Mouse (Mus musculus) left cerebral cortex, adult 8-10 months (tissue): ENCODE data around the gene Aida. TPM values are rescaled to one million over a fixed set of nuclear protein-coding genes. Genes with fewer than 3 reads are reported as not detected.
"Not testable (repeated sequence)": the region's sequence is repeated elsewhere in the genome, so short reads cannot be mapped to it uniquely, and the experiment has no call there.

Experiments used
- DNase-seq, 2 experiments: peaks; one replicate each; pipeline ENCODE4 v3.0.0; 2022; ENCODE audit warnings: low spot score in 2 of 2
- total RNA-seq, 4 experiments: library from RNA; stranded (reverse); gene quantifications; 2 replicates each; pipeline ENCODE4 v1.2.4; 2022

Gene Aida
- total RNA-seq, 4 experiments from 2014 or later, result 53.4 to 57.2 (median 55.8) TPM

DNA sequence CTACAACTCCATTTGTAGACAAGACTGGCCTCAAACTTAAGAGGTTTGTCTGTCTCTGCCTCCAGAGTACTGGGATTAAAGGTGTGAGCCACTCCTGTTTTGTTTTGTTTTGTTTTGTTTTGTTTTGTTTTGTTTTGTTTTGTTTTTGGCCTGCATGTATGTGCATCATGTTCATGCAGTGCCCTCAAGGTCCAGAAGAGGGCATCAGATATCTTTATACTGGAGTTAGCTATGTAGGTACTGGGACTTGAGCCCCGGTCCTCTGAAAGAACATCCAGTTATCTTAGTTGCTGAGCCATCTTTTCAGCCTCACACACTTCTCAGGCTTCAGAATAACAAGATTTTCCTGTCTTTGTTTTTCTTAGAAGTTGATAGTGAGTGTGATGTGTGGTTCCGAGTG, 19.4 kb downstream of the Aida start:
- no peak for DNase-seq

DNA sequence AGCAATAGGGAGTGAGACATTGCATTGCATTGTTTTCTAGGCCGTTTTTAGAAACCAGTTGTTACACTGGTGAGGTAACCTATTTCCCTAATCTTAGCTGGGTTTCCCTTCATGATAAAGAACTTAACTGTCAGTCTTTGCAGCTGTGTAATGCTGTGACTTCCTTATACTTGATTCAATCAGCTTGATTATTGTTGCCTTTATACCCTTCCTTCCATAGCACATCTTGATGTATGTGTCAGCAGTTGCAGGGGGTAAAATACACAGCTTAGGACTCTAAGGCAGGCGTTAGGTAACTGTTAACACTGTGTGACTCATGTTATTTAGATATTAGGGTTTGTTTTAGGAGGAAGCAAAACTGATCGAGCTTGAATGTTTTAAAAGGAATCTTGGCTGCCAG, 24.3 kb downstream of the Aida start:
- no peak for DNase-seq

DNA sequence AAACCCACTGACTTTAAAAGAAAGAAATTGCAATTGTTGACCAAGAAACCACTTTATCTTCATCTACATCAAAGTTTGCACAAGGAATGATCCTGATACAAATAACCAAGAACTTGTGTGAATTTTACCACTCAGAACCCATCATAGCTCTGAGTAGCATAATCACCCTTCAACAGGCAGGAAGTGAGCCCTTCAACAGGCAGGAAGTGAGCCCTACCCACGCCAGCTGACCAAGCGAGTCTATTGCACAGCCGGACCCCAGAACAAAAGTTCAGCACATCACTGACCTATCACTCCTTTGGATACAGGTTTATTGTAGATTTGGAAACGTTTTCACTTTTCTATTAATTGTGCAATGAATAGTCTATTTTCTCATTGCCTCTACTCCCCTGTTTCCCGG, 26.1 kb downstream of the Aida start:
- DNase-seq, result not testable (repeated sequence)

DNA sequence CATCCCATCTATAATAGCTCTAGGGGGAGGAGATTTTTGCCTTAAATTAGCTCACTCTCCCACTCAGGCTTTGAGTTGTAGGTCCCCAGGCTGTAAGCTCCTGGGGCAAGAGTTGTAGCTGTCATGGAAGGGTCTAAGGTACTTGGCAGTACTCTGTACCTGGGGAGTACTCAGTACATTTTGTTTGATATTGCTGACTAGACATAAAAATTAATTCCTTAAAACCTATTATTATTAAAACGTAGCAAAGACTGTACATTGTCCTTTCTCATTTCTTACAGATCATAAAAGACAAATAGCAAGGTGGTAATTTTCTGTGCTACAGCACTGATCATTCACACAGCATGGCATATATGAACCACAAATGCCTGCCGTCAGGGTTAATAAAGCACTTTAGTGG, 27.5 kb downstream of the Aida start:
- DNase-seq, result no peak

DNA sequence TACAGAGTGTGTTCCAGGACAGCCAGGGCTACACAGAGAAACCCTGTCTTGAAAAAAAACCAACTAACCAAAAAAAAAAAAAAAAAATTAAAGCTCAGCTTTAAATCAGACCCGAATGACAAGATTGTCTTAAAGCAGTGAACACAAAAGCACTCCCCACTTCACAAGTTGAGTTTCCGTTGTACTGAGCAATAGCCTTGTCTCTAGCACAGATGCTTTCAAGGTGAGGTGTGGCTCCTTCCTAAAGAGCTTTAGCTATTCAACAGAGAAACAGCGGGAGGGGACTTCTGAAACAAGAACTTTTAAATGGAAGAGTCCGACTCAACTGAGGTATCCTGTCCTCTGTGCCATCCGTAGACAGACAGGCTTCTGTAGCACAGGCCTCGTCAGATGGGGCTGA, 28.0 kb downstream of the Aida start:
- no peak for DNase-seq

DNA sequence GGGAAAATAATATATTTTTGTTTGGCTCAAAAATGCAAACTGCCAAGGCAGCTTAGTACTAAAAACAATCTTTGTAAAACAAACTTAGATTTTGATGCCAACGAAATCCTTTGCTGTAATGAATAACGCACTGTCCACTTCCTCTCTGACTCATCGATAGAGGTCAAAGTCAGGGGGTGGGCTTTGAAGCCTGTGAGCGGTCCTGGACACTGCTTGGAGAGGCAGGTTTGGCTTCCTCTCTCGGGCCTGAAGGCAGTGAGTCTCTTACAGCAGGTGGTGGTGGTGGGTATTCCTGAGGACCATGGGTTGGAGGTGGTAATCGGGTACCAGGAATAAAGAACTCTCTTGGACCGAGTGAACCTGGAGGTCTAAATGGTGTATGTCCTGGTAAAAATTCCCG, 30.8 kb downstream of the Aida start:
- no peak for DNase-seq

DNA sequence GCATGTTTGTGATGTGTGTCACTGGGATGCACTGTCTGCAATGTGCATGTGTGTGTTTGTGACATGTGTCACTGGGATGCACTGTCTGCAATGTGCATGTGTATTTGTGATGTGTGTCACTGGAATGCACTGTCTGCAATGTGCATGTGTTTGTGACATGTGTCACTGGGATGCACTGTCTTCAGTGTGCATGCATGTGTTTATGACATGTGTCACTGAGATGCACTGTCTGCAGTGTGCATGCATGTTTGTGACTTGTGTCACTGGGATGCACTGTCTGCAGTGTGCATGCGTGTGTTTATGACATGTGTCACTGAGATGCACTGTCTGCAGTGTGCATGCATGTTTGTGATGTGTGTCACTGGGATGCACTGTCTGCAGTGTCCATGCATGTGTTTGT, 46.5 kb downstream of the Aida start:
- not testable (repeated sequence) for DNase-seq

DNA sequence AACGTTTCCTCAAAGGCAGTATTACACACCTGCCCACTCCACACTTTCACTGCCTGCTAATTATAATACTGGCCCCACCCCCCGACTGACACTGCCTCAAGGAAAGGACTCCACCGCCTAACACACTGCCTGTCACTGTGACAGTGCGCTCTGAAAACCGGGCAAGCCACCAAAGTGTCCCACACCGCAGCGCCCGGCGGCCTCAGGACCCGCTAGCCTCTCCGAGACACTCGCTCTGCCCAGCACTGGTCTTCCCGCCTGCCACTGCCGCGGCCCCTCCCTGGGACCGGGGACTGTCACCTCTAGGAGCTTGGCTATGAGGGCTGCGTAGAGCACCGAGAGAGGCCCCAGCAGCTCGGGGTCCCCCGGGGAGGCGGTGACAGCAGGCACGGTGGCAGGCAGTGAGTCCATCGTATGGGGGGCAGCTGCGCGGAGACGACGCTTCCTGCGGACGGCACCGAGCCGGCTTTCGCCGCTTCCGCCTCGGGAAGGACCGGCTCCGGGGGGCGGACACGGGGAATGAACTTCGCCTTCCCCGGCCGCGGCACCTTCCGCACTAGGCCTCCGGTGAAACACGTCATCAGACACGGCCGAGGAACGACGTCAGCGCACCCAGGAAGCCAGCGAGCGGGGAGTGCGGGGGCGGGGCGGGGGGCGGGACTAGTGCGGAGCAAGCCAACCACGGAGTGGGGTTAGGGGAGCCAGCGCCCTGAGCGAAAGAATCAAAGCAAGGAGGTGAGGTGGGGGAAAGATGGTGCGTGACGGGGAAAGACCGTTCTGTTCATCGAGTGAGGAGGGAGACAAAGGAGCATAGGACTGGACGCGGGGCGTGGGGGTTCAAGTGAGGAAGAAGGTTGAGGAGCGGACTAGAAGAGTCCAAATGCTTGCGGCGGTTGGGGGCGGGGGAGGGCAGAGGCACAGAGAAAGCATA, 48.8 kb downstream of the Aida start:
- peak; percentile 70 to 77 for DNase-seq

DNA sequence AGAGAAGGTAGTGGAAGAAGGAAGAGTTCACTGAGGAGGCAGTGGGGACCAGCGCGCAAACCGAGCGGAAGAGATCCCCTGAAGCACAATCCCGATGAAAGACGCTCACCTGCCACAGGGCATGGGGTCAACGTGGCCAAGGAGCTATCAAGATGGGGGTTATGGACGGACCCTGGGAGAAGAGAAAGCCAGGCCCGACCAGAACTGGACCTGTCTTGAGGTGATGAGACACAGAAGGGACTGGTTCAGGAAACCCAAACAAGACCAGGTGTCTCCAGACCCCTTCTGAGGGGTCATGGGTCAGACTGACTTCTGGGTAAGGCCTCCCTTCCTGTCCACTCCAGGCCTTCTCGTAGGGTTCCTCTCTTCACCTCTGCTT, 49.4 kb downstream of the Aida start:
- DNase-seq, result no peak

DNA sequence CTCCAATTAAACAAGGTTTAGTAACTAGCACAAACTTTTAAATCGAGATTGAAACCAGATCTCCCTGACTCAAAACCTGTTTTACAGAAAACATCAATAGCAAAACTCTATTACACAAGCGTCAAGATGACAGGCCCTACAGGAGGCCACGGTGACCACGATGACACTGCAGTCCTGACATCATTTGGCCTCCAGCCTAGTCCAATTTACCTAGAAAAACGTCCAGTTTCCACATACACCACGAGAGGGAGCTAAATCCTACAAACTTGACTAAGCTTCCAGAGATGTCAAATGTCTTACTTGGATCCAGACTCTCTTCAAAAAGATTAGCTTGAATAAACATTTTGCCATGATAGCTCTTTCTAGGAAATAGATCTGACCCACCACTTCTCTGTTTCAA, 53.5 kb downstream of the Aida start:
- no peak for DNase-seq

DNA sequence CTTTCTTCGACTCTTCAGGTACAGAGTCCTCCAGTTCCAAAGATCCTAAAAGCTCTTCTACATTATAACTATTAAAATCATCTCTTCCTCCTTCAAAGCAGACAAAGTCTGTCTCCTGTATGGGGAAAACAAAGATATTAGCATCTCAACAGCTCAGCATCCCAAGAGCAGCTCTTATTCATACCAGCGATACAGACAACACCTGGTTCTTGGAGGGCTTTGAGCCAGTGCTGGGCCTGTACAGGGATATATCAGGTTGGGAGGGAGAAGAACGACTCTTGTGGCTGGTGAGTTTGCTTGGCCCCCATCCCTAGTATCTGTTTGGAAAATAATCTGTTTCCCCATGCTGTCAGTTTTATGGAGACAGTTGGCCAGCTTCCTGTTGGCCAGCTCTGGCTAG, 62.5 kb downstream of the Aida start:
- DNase-seq, result no peak

DNA sequence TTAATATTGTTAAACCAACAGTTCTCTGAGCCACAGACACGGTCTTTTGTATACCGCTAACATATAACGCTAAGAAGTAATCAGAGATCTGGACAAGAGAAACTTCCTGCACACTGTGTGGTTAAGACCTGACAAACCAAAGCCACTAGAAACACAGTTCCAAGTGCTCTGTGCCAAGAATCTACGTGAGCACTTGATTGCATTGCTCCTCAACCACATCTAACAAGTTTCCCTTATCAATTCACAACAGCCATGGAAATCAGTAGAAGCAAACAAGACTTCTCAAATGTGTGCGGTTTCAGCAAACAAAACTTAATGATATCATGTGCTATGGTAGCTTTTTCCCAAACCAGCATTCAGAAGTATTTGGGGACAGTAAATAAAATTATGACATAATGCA, 65.9 kb downstream of the Aida start:
- no peak for DNase-seq

DNA sequence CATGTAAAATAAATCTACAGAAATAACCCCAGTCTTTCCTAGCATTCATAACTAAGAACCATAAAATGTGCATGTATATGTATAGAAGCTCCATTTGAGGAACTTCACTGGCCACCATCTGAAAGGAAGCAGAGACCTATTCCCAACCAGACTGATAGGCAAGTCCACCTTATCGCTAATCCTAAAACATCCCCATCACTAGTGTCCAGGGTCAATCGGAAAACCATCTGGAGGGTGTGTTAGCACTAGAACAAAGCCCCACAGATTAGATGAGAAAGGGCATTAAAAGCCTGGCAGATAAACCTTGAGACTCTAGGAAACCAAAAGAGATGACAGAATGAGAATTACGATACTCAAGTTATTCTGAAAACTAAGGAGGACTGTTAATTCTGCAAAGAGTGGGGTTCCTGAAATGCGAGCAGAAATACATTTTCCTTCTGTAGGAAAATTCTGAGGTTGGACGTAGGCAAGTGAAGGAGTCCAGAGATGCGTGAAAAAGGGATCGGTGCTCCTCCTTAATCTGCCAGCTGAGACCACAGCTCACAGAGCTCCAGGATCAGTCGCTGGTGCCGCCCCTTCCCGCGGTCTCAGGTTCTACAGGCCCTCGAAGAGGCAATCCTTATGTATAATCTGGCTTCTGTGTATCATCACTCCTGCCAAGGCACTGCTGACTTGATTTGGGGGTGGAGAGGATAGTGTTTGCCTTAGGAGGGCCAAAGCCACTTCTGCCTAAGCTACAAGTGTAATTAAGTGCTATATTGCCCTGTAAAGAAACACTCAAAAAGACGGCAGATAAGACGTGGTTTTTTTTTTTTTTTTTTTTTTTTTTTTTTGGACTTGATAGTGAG, 66.6 kb downstream of the Aida start:
- no peak for DNase-seq

DNA sequence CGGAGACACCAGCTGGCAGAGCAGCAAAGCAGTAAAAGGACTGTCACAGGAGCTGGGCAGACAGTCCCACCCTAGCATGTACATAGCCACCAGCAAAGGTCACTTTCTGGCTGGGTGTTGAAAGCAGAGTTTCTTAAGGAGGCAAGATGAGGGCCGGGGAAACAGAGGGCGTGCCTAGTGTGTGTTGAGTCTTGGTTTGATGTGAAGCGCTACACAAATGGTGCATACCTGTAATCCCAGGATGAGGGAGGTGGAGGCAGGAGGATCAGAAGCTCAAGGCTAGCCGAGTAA, 67.1 kb downstream of the Aida start:
- no peak for DNase-seq

DNA sequence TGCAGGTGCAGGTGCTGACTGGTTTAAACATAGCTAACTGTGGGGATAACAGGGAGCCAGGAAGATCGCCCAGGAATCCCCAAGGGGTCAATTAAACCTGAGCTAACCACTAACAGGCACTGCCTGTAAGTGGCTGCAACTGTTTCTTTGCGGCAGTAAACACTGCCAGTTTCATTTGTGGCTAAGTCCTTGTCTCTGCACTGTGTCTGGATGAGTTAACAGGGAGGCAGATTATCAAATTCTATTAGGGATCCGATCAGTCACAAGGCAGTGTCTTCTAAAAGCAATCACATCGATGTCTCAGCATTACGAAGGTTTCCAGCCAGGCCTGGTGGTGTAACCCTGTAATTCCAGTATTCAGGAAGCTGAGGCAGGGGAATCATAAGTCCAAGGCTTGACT, 70.0 kb downstream of the Aida start:
- no peak for DNase-seq

DNA sequence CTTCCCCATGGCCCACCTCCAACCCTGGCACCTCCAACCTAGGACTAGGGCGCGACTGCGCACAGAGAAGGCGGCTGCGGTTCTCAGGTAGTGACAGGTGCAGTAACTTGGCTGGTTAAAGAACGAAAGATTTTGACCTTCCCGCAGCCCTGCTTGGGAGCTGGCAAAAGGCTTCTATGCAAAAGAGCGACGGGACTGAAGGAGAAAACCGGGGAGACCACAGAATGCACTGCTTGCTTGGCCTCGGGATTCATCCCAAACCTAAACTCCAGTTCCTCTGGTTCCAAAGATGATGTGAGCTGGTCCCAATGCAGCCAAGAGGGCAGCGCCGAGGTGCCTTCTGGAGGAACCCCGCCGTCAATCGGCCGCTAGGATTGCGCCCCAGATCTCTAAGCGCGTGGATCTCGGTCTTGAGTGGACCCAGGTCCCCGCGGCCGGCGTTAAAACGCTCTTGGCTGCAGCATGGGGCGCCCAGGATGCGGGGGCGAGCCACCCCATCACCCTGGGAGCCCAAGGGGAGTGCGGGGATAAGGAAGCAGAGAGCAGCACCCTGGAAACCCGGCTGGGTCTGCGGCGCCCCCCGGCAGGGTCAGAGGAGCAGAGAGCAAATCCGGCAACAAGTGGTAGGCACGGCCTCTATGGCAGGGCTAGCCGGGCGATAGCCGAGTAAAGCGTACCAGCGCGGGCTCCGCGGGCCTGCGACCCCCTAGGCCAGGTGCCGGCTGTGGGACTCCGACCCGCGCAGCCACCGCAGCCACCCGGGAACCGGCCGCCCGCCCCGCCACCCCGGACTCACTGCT, 72.4 kb downstream of the Aida start:
- peak; percentile 29 to 36 for DNase-seq

DNA sequence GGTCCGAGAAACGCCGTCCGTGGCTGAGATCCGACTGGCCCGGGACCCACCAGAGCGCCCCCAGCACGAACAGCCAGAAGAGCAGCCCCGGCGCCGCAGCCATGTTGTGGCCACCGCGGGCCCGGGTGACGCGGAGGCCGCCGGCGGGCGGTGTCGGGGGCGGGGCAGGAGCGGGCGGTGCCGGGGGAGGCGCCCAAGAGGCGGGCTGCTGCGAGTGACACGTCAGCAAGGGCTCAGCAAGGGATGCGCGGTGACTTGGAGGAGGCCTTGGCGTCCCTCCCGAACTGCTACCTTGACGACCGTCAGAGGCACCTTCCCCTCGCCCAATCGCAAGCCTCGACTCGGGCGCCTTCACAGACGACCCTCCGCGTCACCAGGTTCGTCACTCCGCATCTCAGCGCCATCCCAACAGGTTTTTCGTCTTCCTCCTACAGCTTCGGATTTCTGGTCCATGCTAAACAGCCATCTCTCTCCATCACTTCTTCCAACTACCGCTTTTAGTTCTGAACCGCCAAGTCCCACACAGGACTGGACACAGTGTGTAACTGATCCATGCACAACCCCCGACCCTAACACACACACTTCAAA, 73.1 kb downstream of the Aida start, which contains the start of gene Mia3:
Gene Mia3, minus strand, starts transcription at position 127 of the 588 bp plus-strand sequence.
- DNase-seq, result peak; percentile 83 to 98

DNA sequence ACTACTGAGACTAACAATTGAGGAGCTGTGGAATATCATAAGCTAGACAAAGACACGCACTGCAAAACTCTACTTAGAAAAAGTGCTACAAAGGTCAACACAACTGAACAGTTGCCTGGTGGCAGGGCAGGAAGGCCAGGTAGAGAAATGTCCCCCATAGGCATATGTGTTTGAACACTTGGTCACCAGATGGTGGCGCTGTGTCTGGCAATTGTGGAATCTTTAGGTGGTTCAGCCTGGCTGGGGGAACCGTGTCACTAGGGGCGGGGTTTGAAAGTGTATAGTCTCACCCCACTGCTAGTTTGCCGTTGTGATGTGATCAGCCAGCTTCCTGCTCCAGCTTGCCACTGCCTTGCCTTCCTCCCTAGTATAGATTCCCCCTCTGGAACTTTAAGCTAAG, 78.3 kb downstream of the Aida start:
- DNase-seq, result no peak
